Mouse (Mus musculus): ENCODE results near the gene Ctbp1. TPM values are rescaled to one million over a fixed set of nuclear protein-coding genes. Genes with fewer than 3 reads are reported as not detected.

Ctbp1 gene
- total and polyA plus RNA-seq, 2 experiments from 2014 or later: 388 to 478 TPM

- ATAC-seq: no peak
- H3K27ac ChIP-seq (ENCODE audit: low read depth, low read length): no peak overlapping the region
- WGBS: 91% methylated on average over 4 of the region's 4 CpGs
- H3K4me1 ChIP-seq (ENCODE audit: insufficient read depth): no peaks in the 10 kb centered on the region
- no peak overlapping the region for H3K4me2 ChIP-seq (ENCODE audit: low read depth)
- H3K9ac ChIP-seq: no peak overlapping the region
- DNase-seq: no peak
- H3K27me3 ChIP-seq (ENCODE audit: insufficient read depth, low read length): no peaks in the 10 kb centered on the region
- TF ChIP-seq CTCF (IDR thresholded peaks at IDR 0.05; ENCODE audit: low read depth): no peak
- no peaks in the 10 kb centered on the region for H3K36me3 ChIP-seq (ENCODE audit: insufficient read depth)
- no peak overlapping the region for H3K4me3 ChIP-seq (ENCODE audit: low read depth, low read length)
- no peaks in the 10 kb centered on the region for H3K9me3 ChIP-seq (ENCODE audit: low read length)
Measured at GRCm38 (mm10) chr5:33219831-33220230, 55.0 kb downstream of the Ctbp1 start.

- TF ChIP-seq CTCF (IDR thresholded peaks at IDR 0.05; ENCODE audit: low read depth): no peak
- no peak overlapping the region for H3K27ac ChIP-seq (ENCODE audit: low read depth, low read length)
- WGBS: 70% methylated on average over 20 of the region's 20 CpGs
- ATAC-seq: peak; percentile 32
- no peaks in the 10 kb centered on the region for H3K9me3 ChIP-seq (ENCODE audit: low read length)
- H3K4me2 ChIP-seq (ENCODE audit: low read depth): no peak overlapping the region
- DNase-seq: peak; percentile 14
- no peak overlapping the region for H3K9ac ChIP-seq
- no peaks in the 10 kb centered on the region for H3K27me3 ChIP-seq (ENCODE audit: insufficient read depth, low read length)
- no peaks in the 10 kb centered on the region for H3K4me1 ChIP-seq (ENCODE audit: insufficient read depth)
- H3K36me3 ChIP-seq (ENCODE audit: insufficient read depth): no peaks in the 10 kb centered on the region
- H3K4me3 ChIP-seq (ENCODE audit: low read depth, low read length): no peak overlapping the region
Measured at GRCm38 (mm10) chr5:33218746-33219449, 55.9 kb downstream of the Ctbp1 start.

- H3K27ac ChIP-seq (ENCODE audit: low read depth, low read length): no peak within 1 kb of the TSS
- H3K36me3 ChIP-seq (ENCODE audit: insufficient read depth): no peaks in the 10 kb centered on the region
- no peak for DNase-seq
- H3K4me2 ChIP-seq (ENCODE audit: low read depth): no peak within 1 kb of the TSS
- no peak within 1 kb of the TSS for H3K4me3 ChIP-seq (ENCODE audit: low read depth, low read length)
- H3K9me3 ChIP-seq (ENCODE audit: low read length): no peaks in the 10 kb centered on the region
- WGBS: 18% methylated on average over 5 of the region's 5 CpGs
- no peak for TF ChIP-seq CTCF (IDR thresholded peaks at IDR 0.05; ENCODE audit: low read depth)
- ATAC-seq: no peak
- no peaks in the 10 kb centered on the region for H3K4me1 ChIP-seq (ENCODE audit: insufficient read depth)
- H3K27me3 ChIP-seq (ENCODE audit: insufficient read depth, low read length): no peaks in the 10 kb centered on the region
- H3K9ac ChIP-seq: no peak within 1 kb of the TSS
Measured at GRCm38 (mm10) chr5:33218081-33218480, 56.7 kb downstream of the Ctbp1 start, which contains the start of gene Spon2. Gene Spon2 (minus strand): TSS chr5:33218455.

GRCm38 (mm10) chr5:33217663-33218062, 57.1 kb downstream of the Ctbp1 start:
- WGBS: 64% methylated on average over 3 of the region's 3 CpGs
- DNase-seq (no peak), ATAC-seq (no peak)
- H3K36me3 ChIP-seq (ENCODE audit: insufficient read depth): no peaks in the 10 kb centered on the region
- no peaks in the 10 kb centered on the region for H3K4me1 ChIP-seq (ENCODE audit: insufficient read depth)
- H3K9me3 ChIP-seq (ENCODE audit: low read length): no peaks in the 10 kb centered on the region
- no peak overlapping the region for H3K4me3 ChIP-seq (ENCODE audit: low read depth, low read length)
- H3K4me2 ChIP-seq (ENCODE audit: low read depth): no peak overlapping the region
- no peak overlapping the region for H3K9ac ChIP-seq
- TF ChIP-seq CTCF (IDR thresholded peaks at IDR 0.05; ENCODE audit: low read depth): no peak
- no peak overlapping the region for H3K27ac ChIP-seq (ENCODE audit: low read depth, low read length)
- H3K27me3 ChIP-seq (ENCODE audit: insufficient read depth, low read length): no peaks in the 10 kb centered on the region

- no peak overlapping the region for H3K9ac ChIP-seq
- no peak for TF ChIP-seq CTCF (IDR thresholded peaks at IDR 0.05; ENCODE audit: low read depth)
- no peak overlapping the region for H3K4me3 ChIP-seq (ENCODE audit: low read depth, low read length)
- no peaks in the 10 kb centered on the region for H3K27me3 ChIP-seq (ENCODE audit: insufficient read depth, low read length)
- ATAC-seq: no peak
- H3K4me2 ChIP-seq (ENCODE audit: low read depth): no peak overlapping the region
- H3K4me1 ChIP-seq (ENCODE audit: insufficient read depth): no peaks in the 10 kb centered on the region
- DNase-seq: no peak
- H3K9me3 ChIP-seq (ENCODE audit: low read length): no peaks in the 10 kb centered on the region
- 71% methylated on average over 4 of the region's 4 CpGs for WGBS
- H3K27ac ChIP-seq (ENCODE audit: low read depth, low read length): no peak overlapping the region
- H3K36me3 ChIP-seq (ENCODE audit: insufficient read depth): no peaks in the 10 kb centered on the region
Measured at GRCm38 (mm10) chr5:33214723-33215122, 60.1 kb downstream of the Ctbp1 start.

GRCm38 (mm10) chr5:33211254-33211653, 63.5 kb downstream of the Ctbp1 start:
- H3K4me2 ChIP-seq (ENCODE audit: low read depth): no peak overlapping the region
- ATAC-seq (no peak), DNase-seq (no peak)
- H3K27ac ChIP-seq (ENCODE audit: low read depth, low read length): no peak overlapping the region
- H3K27me3 ChIP-seq (ENCODE audit: insufficient read depth, low read length): no peaks in the 10 kb centered on the region
- no peaks in the 10 kb centered on the region for H3K4me1 ChIP-seq (ENCODE audit: insufficient read depth)
- H3K9me3 ChIP-seq (ENCODE audit: low read length): no peaks in the 10 kb centered on the region
- TF ChIP-seq CTCF (IDR thresholded peaks at IDR 0.05; ENCODE audit: low read depth): no peak
- WGBS: 74% methylated on average over 5 of the region's 5 CpGs
- no peak overlapping the region for H3K9ac ChIP-seq
- H3K36me3 ChIP-seq (ENCODE audit: insufficient read depth): no peaks in the 10 kb centered on the region
- H3K4me3 ChIP-seq (ENCODE audit: low read depth, low read length): no peak overlapping the region

GRCm38 (mm10) chr5:33210515-33210914, 64.3 kb downstream of the Ctbp1 start:
- no peak for TF ChIP-seq CTCF (IDR thresholded peaks at IDR 0.05; ENCODE audit: low read depth)
- Histone ChIP-seq H3K27ac (ENCODE audit: low read depth, low read length) (no peak overlapping the region), H3K9ac (no peak overlapping the region), H3K9me3 (ENCODE audit: low read length) (no peaks in the 10 kb centered on the region), H3K4me3 (ENCODE audit: low read depth, low read length) (no peak overlapping the region), H3K27me3 (ENCODE audit: insufficient read depth, low read length) (no peaks in the 10 kb centered on the region), H3K4me1 (ENCODE audit: insufficient read depth) (no peaks in the 10 kb centered on the region), H3K4me2 (ENCODE audit: low read depth) (no peak overlapping the region), H3K36me3 (ENCODE audit: insufficient read depth) (no peaks in the 10 kb centered on the region)
- no peak for ATAC-seq
- WGBS: 81% methylated on average over 3 of the region's 3 CpGs
- DNase-seq: no peak
